Mouse (Mus musculus): Measurements from ENCODE around the gene Gm19684. TPM values are rescaled to one million over a fixed set of nuclear protein-coding genes. Genes with fewer than 3 reads are reported as not detected.
A peak's percentile ranks its signal among the peaks of the same experiment; 100 is the strongest.
"Not testable (repeated sequence)": the region's sequence is repeated elsewhere in the genome, so short reads cannot be mapped to it uniquely, and the experiment has no call there.

Gm19684 gene
- polyA plus RNA-seq (2016; fragmentation: Nextera tagmentation; extraction: Ambion mirVana): not detected in 2 replicates

- H3K4me1 ChIP-seq; H3K27ac ChIP-seq; ATAC-seq (ENCODE audit: insufficient number of reproducible peaks, insufficient read depth, low FRiP score, low TSS enrichment); H3K4me2 ChIP-seq (replicated peaks); H3K36me3 ChIP-seq; H3K9ac ChIP-seq; H3K4me3 ChIP-seq; H3K9me3 ChIP-seq: not testable (repeated sequence)
- WGBS: 7% methylated on average over 8 of the region's 8 CpGs
- H3K27me3 ChIP-seq: peaks cover 41% of the 10 kb centered on the region
These were observed at the start of gene Gm19684 for GRCm38 (mm10) chr17:36121352-36122020. TSS of gene Gm19684 (plus strand) at chr17:36121678.

DNA sequence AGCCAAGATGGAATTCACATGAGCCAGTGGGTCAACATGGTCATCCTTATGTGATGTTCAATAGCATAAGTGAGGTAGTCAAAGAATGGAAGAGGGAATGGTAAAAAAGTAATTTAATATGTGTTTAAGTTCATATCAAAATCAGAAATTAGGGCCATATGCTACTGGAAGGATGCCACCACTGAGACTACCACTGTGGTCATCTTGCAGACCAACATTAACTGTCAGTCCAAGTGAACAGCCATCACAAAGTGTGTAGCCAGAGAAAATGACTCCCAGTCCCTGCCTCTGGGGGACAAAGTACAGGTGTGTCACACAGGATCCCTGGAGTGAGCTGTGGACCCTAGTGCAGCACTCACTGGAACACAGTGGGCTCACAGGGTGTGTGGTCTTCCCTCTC, 39.6 kb upstream of the Gm19684 start:
- not testable (repeated sequence) for H3K4me3 ChIP-seq; H3K4me2 ChIP-seq (replicated peaks); H3K9ac ChIP-seq; H3K36me3 ChIP-seq; H3K4me1 ChIP-seq; ATAC-seq (ENCODE audit: insufficient number of reproducible peaks, insufficient read depth, low FRiP score, low TSS enrichment); H3K27ac ChIP-seq; H3K9me3 ChIP-seq
- H3K27me3 ChIP-seq: peaks cover 31% of the 10 kb centered on the region

DNA sequence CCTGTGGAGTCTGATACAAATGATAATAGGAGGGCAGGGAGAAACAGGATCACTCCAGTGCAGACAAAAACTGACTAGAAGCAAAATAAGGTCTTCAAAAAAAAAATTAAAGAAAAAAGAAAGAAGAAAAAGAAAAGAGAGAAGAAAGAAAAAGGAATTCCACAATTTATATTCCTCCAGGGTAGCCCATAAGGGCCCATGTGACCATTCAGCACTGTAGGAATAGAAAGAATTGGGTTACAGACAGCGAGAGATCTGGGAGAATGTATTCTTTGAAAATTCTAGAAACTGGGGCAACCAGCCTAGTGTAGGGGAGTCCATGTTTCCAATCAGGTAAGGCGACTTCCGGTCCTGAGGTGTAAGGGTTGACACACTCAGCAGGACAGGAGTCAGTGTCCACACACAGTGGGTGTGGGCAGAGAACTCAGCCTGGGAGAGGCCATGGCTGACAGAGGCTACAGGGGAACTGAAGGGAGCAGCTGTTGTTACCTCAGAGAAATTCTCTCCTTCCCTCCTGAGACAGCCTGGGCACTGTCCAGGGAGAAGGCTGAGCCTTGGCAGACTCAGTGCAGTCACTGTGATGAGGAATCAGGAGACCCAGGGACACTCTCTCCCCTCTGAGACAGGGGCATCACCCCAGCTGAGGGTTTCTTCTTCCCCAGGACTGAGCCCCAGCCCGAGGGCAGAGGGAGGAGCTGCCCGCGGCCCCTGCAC, 38.8 kb upstream of the Gm19684 start:
- ATAC-seq (ENCODE audit: insufficient number of reproducible peaks, insufficient read depth, low FRiP score, low TSS enrichment); H3K27ac ChIP-seq; H3K9me3 ChIP-seq; H3K4me1 ChIP-seq; H3K36me3 ChIP-seq; H3K9ac ChIP-seq: not testable (repeated sequence)
- Histone ChIP-seq H3K4me3 (peak overlapping the region; percentile 45), H3K4me2 (replicated peaks) (peak overlapping the region; percentile 95), H3K27me3 (peaks cover 31% of the 10 kb centered on the region)
- 22% methylated on average over 6 of the region's 6 CpGs for WGBS

- Histone ChIP-seq H3K36me3 (no peaks in the 10 kb centered on the region), H3K4me1 (peaks cover 6% of the 10 kb centered on the region; the same call in 1 of the 2 replicates), H3K4me2 (replicated peaks) (peak overlapping the region; percentile 95), H3K9me3 (no peaks in the 10 kb centered on the region), H3K27me3 (peaks cover 31% of the 10 kb centered on the region), H3K4me3 (peak overlapping the region; percentile 45), H3K27ac (no peak overlapping the region), H3K9ac (peak overlapping the region; percentile 17)
- WGBS: under 1% methylated on average over 45 of the region's 46 CpGs
- ATAC-seq (ENCODE audit: insufficient number of reproducible peaks, insufficient read depth, low FRiP score, low TSS enrichment): peak; percentile 52; the same call in 1 of the 2 replicates
These were observed 38.1 kb upstream of the Gm19684 start for GRCm38 (mm10) chr17:36083266-36083869.

- no peaks in the 10 kb centered on the region for H3K9me3 ChIP-seq
- H3K27me3 ChIP-seq: peaks cover 31% of the 10 kb centered on the region
- peak; percentile 47; the same call in 1 of the 2 replicates for ATAC-seq (ENCODE audit: insufficient number of reproducible peaks, insufficient read depth, low FRiP score, low TSS enrichment)
- H3K36me3 ChIP-seq: no peaks in the 10 kb centered on the region
- 1% methylated on average over 41 of the region's 42 CpGs for WGBS
- H3K27ac ChIP-seq: no peak overlapping the region
- H3K9ac ChIP-seq: peak overlapping the region; percentile 17
- peak overlapping the region; percentile 95 for H3K4me2 ChIP-seq (replicated peaks)
- peak overlapping the region; percentile 45 for H3K4me3 ChIP-seq
- H3K4me1 ChIP-seq: peaks cover 6% of the 10 kb centered on the region; the same call in 1 of the 2 replicates
These were observed 37.5 kb upstream of the Gm19684 start for GRCm38 (mm10) chr17:36083870-36084451.

DNA sequence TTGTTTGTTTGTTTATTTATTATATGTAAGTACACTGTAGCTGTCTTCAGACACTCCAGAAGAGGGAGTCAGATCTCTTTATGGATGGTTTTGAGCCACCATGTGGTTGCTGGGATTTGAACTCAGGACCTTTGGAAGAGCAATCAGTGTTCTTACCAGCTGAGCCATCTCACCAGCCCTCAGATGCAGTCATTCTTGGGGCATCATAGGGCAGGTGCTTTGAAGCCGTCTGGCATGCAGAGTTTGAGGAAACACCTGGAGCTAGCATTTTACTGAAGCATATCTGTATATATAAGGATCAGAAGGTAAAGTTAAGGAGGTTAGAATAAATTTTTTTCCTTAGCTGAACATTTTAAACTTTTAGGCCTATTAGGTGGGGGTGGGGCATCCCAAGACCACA, 35.5 kb upstream of the Gm19684 start:
- not testable (repeated sequence) for H3K9ac ChIP-seq; H3K4me1 ChIP-seq; H3K4me2 ChIP-seq (replicated peaks); H3K27ac ChIP-seq; H3K9me3 ChIP-seq; H3K4me3 ChIP-seq; ATAC-seq (ENCODE audit: insufficient number of reproducible peaks, insufficient read depth, low FRiP score, low TSS enrichment); H3K36me3 ChIP-seq
- peaks cover 31% of the 10 kb centered on the region for H3K27me3 ChIP-seq
- 60% methylated on average over 1 of the region's 1 CpGs for WGBS

- WGBS: no CpG with 5 or more reads among the region's 2 CpGs
- not testable (repeated sequence) for H3K4me1 ChIP-seq; H3K36me3 ChIP-seq; H3K4me2 ChIP-seq (replicated peaks); H3K9me3 ChIP-seq; H3K27ac ChIP-seq; H3K9ac ChIP-seq; H3K27me3 ChIP-seq; ATAC-seq (ENCODE audit: insufficient number of reproducible peaks, insufficient read depth, low FRiP score, low TSS enrichment); H3K4me3 ChIP-seq
These were observed 29.5 kb upstream of the Gm19684 start for GRCm38 (mm10) chr17:36091933-36092332.

- H3K36me3 ChIP-seq; H3K4me3 ChIP-seq; H3K4me2 ChIP-seq (replicated peaks); H3K9ac ChIP-seq; H3K4me1 ChIP-seq; ATAC-seq (ENCODE audit: insufficient number of reproducible peaks, insufficient read depth, low FRiP score, low TSS enrichment); H3K27me3 ChIP-seq; H3K27ac ChIP-seq; H3K9me3 ChIP-seq: not testable (repeated sequence)
These were observed 29.0 kb upstream of the Gm19684 start for GRCm38 (mm10) chr17:36092520-36092919.

DNA sequence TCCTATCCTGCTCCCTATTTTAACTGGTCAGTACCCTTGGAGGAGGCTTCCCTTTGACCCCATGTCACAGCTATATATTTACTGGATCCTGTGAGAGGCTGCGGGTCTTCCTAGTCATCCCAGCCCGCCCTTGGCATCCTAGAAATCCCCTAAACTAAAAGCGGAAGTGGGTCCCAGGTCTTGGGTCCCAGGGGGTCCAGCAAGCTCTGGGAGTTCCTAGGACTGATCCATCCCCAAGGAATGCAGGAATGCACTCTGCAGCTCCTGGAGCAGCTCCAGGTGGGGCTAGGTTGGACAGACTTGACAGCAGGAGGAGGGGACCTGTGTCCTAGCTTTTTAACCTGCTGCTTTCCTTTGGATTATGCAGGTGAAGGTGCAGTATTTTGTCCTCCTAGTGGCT, 27.5 kb upstream of the Gm19684 start:
- no peak overlapping the region for H3K9ac ChIP-seq
- ATAC-seq (ENCODE audit: insufficient number of reproducible peaks, insufficient read depth, low FRiP score, low TSS enrichment): no peak
- no peak overlapping the region for H3K4me3 ChIP-seq
- no peaks in the 10 kb centered on the region for H3K4me1 ChIP-seq
- H3K27ac ChIP-seq: no peak overlapping the region
- H3K9me3 ChIP-seq: no peaks in the 10 kb centered on the region
- 19% methylated on average over 3 of the region's 3 CpGs for WGBS
- H3K4me2 ChIP-seq (replicated peaks): no peak overlapping the region
- H3K36me3 ChIP-seq: no peaks in the 10 kb centered on the region
- no peaks in the 10 kb centered on the region for H3K27me3 ChIP-seq

GRCm38 (mm10) chr17:36099603-36100002, 21.9 kb upstream of the Gm19684 start:
- H3K4me2 ChIP-seq (replicated peaks); H3K4me1 ChIP-seq; H3K9me3 ChIP-seq; H3K9ac ChIP-seq; H3K36me3 ChIP-seq; H3K27ac ChIP-seq; H3K4me3 ChIP-seq; H3K27me3 ChIP-seq; ATAC-seq (ENCODE audit: insufficient number of reproducible peaks, insufficient read depth, low FRiP score, low TSS enrichment): not testable (repeated sequence)
- 49% methylated on average over 2 of the region's 2 CpGs for WGBS

- H3K9ac ChIP-seq; H3K27me3 ChIP-seq; H3K9me3 ChIP-seq; ATAC-seq (ENCODE audit: insufficient number of reproducible peaks, insufficient read depth, low FRiP score, low TSS enrichment); H3K4me3 ChIP-seq; H3K4me2 ChIP-seq (replicated peaks); H3K36me3 ChIP-seq; H3K4me1 ChIP-seq; H3K27ac ChIP-seq: not testable (repeated sequence)
- WGBS: 89% methylated on average over 12 of the region's 12 CpGs
These were observed 19.4 kb upstream of the Gm19684 start for GRCm38 (mm10) chr17:36102091-36102490.

- not testable (repeated sequence) for H3K4me3 ChIP-seq; H3K27ac ChIP-seq; H3K9ac ChIP-seq; H3K9me3 ChIP-seq; H3K36me3 ChIP-seq; H3K4me2 ChIP-seq (replicated peaks); H3K4me1 ChIP-seq; ATAC-seq (ENCODE audit: insufficient number of reproducible peaks, insufficient read depth, low FRiP score, low TSS enrichment)
- peaks cover 27% of the 10 kb centered on the region for H3K27me3 ChIP-seq
- 56% methylated on average over 3 of the region's 3 CpGs for WGBS
These were observed 11.3 kb upstream of the Gm19684 start for GRCm38 (mm10) chr17:36110129-36110528.
